Mouse (Mus musculus) heart, adult 11 months (tissue): ENCODE measurements around the gene Hap1.
"Not testable (repeated sequence)": the region's sequence is repeated elsewhere in the genome, so short reads cannot be mapped to it uniquely, and the experiment has no call there.

Source experiments
- DNase-seq: peaks from one replicate; pipeline ENCODE4 v3.0.0; 2022

Gene Hap1

DNA sequence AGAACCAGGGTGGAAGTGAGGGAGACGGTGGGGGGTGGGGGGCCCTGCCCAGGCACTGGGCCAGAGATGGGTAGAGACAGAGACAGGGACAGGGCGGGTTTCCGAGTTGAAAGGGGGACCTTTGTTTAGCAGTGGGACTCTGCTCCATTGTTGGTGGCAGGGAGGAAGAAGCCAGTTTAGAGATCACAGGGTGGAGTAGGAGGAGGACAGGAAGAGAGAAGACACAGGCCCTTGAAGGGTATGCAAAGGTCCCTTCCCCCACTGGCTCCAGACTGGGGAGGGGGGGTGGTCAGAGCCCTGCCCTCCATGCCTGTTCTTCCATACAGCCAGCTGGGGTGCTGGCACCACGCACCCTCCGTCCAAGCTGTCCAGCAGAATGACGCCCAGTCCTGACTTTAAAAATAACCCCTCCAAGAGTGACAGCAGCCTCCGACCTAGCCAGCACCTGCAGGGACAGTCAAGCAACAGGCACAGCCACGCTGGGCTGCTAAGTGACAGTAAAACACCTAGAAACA, 34.1 kb upstream of the Hap1 start:
- DNase-seq, result peak; percentile 99

DNA sequence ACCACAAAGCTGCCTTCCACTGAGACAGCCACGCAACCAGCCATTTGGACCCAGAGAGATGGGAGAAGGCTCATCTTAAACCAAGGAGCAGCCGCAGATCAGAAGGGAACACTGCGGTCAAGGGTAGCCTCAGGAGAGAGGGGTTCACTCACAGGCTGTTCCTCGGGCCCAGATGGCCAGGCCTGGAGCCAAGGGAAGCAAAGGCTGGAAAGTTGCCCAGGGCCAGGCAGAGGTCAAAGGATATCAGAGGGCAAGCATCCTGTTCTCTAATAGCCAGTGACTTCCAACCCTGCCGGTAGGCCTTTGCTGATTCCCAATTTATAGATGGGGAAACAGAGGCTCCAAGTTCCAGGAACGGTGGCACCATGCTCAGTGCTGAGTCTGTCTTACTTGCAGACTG, 32.7 kb upstream of the Hap1 start:
- peak; percentile 99 for DNase-seq

DNA sequence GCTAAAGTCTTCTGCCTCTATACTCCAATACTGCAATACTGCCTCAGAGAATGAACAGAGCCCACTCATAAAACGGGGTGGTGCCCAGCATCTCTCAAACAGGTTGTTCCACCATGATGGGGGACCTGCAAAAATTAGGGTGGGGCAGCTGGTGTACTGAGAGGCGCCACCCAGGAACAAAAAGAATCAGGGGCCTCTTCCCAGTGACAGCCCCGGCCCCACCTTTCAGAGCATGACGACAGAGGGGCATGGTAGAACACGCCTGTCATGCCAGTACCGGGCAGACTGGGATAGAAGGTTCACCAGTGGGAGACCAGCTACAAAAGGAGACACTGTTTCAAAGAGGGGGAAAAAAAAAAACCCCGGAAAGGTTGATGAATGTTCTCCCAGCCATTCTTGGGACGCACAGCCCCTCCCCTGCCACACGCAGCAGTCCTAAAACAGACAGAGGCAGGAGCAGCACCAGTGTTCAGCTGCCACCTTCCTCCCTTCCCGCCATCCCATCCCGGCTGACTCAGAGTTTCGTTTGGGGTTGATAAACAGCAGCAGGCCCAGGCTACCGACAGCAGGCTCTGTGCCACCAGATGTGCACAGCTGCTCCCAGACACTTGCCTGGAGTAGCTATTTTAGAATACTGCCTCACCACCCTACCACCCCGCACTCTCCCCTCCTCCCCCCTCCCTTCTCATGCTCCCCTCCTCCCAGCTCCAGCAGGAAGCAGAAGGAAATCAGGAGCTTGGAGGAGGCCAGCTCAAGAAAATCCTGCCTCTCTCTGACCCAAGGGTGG, 31.9 kb upstream of the Hap1 start:
- peak; percentile 99 for DNase-seq

DNA sequence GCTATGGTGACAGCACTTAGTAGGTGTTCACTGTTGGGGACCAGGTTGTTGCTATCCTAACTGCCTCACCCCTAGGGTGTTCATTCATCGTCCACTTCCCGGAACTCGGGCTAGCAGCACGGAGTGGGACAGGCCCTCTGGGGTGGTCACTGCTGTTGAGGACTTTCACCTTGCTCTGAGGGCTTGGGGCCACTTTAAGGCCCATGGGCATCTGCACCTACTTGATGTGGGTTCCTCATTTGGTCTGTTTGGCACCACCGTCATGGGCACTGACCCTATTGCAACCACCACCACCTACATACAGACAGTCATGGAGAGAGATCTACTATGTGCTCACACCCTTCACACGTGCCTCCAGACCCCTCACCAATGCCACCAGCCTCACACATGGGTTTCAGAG, 31.2 kb upstream of the Hap1 start:
- peak; percentile 96 for DNase-seq

DNA sequence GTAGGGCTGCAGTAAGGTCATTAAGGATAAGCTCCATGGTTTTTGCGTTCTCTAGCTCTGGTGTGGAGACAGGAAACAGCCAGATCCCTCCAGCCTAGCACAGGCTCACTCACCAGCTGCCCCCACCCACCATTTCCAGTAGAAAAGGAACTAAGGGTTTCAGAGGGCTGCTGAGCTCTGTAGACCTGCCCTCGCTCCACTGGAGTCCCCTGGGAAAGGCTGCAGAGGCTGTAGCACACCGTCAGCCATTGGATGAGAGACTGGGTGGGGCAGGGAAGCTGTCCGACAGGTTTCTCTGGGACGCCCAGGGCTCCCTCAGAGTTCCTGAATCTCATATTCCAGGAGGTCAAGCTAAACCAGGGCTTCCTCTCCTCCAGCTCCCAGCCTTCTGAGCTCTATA, 30.7 kb upstream of the Hap1 start:
- DNase-seq, result peak; percentile 97

DNA sequence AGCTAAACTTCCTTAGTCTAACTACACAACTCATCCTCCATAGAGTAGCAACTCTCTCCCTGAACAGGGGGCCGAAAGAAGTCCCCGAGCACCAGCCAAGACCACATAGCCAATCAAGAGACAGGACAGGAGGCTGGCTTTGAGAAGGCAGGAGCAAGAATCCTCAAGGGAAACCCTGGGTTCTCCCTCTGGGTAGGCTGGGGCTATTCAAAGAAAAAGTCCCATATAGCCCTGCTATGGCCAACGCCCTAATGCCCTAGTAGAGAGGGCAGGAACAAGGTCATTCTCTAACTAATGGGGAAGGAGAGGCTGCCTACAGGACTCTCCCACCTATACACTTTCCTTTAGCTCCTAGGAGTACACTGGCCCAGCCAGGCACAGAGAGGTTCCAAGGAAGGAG, 29.1 kb upstream of the Hap1 start:
- DNase-seq, result no peak

DNA sequence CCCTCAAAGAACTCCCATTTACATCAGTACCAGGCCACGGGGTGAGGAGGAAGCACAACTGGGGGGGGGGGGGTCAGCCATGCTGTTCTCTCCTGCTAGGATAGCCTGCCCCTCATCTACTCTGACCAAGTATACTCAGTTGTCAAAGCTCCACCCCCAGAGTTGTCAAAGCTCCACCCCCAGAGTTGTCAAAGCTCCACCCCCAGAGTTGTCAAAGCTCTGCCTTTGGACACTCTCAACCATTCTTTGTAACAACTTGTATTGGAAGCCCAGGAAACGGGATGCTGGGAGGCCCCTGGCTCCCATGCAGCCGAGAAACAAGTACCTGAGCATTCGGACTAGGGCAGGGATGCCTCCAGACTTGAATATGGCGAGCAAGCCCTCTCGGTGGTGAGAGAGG, 26.8 kb upstream of the Hap1 start:
- no peak for DNase-seq

DNA sequence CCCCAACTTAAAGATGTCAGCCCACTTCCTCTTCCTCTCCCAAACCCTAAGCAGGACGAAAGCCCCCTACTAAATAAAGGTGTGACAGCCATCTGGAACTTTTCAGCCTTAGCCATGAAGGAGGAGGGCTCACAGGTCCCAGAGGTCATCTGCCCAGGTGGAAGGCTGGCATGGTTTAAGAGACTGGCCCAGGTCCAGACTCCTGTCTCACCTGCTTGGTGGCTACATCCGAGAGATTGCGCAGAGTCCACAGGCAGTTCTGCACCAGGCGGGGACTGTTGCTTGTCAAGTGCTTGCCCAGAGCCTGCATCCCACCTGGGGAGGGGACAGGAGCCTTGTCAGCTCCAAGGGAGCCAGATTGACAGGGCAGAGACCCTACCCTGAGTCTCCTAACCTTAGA, 23.4 kb upstream of the Hap1 start:
- peak; percentile 90 for DNase-seq

DNA sequence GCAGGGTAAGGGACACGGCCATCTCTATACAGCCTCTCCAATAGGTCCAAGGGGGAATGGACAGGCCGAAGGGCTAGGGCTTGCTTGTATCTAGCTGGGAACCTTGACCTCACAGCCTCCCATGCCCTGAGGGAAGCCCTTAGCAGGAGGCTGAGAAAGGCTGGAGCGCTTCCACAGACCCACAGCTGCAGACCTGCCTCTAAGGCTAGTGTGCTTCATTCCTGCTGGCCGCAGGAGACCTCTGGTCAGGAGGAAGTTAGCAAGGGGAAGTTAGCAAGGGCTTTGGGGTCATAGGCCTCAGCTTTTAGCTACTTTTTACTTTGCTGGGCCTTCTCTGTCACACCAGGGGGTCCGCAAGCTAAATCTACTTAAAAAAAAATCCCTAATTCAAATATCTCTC, 22.5 kb upstream of the Hap1 start:
- DNase-seq, result peak; percentile 93

DNA sequence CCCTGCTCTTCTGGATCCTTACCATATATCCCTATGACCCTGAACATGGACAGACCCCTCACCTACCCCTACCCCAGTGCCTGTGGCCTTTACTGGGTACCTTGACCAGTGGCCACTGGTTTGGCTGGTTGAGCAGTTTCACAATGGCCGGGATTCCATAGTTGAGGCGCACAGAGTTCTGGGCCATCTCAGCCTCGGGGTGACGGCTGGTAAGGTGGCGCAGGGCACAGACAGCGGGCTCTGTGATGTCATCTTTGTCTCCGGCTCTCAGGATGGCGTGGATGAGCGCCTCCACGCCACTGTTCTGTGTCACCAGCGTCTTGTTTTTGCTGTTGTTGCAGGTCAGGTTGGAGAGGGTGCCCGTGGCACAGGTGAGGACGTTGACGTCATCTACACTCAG, 22.1 kb upstream of the Hap1 start:
- peak; percentile 93 for DNase-seq

DNA sequence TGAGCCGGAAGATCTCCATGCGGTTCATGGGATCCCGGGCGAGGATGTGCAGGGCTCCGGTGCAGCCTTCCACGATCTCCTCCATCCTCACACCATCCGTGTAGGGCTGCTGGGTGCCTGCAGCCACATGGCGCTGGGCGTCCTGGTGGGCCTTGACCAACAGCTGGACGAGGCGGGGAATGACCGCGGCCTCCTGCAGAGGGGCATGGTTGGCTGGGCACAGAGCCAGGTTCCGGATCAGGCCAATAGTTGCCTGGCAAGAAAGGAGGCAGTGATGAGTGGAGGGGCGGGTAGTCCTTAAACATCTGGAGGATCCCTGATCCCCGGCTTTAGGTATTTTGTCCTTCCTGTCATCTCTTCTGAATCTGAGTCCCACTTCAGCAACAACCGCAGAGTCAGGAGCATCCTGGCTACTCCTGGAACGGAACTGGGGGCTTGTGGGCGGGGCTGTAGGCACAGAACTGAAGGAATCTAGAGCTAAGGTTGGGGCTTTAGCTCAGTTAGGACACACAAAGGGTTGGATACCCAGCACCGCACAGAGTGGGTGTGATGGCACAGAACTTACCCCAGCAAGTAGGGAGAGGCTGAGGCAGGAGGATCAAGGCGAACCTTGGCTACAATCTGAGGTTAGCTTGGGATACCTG, 20.9 kb upstream of the Hap1 start:
- DNase-seq, result peak; percentile 96

DNA sequence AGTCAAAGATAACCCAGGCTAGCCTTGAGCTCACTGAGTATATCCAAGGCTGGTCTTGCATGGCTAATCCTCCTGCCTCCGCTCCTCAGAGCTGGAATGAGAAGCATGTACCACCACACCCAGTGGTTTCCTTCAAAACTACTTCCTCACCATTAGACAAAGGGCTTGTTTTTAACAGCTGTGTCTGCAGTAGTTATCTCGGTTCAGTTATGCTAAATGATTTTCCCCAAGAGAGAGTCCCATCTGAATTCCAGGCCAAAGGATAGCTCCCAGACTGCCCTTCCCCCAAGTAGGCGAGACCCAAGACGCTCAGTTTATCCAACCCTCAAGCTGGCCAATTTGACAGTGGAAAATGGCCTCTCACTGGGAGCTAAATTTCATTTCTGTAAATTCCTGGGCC, 20.1 kb upstream of the Hap1 start:
- peak; percentile 97 for DNase-seq

DNA sequence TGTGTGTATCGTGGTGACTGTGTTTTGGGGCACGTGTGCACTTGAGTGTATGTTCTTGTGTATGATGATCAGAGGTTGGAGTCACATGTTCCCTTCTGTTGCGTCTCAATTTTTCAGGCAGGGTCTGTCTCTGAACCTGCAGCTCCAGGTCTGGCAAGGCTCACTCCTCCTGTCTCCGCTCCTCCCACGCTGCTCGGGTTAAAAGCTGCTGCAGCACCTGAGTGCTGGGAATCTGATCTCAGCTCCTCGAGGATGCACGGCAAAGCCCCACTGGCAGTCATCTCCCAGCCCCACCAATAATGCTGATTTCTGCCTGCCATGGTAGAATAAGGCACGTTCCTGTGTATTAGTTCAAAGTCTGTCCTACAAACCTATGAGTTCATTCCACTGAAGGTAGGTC, 19.2 kb upstream of the Hap1 start:
- DNase-seq, result no peak

DNA sequence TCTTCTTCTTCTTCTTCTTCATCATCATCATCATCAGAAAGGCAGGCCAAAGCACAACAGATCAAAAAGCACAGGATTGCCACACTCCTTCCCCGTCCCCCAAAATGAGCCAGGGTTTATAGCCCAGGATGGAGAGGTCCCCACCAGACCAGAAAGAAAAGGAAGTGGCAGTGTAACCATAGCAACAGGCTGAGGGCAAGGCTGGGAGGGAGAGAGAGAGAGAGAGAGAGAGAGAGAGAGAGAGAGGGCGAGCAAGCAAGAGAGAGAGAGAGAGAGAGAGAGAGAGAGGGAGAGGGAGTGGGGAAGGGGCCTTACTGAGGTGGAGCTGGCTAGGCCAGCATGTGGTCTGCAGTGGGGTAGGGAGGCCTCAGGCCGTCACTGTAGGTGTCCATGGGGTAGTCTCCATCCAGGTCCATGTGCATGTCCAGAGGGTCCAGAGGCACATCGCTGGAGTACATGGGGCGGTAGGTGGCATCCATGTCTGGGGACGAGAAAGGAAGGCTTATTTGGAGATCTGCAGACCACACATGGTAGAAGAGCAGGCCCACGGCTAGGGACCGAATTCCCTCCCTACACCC, 16.1 kb upstream of the Hap1 start:
- DNase-seq, result no peak

DNA sequence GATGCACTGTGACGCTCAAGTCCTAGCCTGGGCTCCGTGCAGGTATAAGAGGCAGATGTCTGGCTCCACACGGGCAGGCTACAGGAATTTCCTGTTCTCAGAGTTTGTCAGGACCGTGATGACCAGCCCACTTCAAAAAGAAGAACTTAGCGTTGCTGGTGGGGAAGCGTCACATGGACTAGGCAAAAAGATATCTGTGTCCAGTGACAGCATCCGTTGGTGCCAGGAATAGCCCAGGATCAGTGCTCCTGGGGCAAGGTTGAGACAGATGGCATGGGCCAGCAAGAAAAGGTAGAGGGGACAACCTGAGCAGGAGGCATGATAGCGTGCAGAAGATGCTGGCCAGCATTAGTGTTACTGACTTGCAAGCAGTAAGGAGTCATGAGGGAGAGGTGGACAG, 13.9 kb upstream of the Hap1 start:
- peak; percentile 94 for DNase-seq

DNA sequence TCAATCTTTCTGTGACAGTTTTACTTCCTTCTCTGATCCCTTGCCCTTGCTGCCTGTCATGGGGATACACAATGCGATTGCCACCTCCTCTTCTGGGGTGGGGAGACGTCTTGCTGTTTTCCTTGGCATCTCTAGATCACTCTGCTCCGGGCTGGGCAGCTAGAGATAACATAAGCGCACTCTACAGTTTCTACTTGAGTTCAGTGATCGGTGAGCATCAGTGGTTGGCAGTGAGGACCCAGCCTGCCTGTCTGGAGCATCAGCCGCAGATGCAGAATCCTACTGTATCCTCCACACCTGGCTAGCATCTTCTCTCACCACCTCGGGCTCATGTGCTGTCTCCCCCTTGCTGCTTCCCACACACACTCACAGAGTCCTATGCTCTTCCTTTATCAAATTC, 13.2 kb upstream of the Hap1 start:
- DNase-seq, result peak; percentile 91

DNA sequence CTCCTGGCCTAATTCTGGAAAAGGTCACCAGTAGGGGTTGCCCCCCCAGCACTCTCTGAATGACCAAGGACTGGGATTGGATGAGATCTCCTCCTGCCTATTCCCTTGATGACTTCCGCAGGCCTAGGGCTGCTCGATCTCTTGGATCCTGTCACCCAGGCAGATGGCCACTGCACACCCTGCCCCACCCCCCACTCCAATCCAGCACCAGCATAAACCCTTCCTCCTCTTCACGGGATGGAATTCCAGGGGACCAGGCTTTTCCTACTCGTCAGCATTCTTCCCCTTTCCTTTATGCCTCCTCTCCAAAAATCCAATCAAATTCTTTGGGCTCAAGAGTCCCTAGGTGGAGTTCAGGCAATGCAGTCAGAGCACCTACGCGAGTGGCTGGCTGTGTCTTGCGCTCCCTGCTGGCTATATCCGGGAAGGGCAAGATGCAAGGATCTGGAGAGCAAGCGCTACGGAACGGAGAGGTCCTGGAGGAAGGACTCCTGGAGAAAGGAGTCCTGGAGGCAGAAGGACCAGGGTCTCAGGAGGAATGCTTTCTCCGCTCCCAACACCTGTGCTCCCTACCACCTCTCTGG, 7.1 kb upstream of the Hap1 start:
- DNase-seq, result no peak

DNA sequence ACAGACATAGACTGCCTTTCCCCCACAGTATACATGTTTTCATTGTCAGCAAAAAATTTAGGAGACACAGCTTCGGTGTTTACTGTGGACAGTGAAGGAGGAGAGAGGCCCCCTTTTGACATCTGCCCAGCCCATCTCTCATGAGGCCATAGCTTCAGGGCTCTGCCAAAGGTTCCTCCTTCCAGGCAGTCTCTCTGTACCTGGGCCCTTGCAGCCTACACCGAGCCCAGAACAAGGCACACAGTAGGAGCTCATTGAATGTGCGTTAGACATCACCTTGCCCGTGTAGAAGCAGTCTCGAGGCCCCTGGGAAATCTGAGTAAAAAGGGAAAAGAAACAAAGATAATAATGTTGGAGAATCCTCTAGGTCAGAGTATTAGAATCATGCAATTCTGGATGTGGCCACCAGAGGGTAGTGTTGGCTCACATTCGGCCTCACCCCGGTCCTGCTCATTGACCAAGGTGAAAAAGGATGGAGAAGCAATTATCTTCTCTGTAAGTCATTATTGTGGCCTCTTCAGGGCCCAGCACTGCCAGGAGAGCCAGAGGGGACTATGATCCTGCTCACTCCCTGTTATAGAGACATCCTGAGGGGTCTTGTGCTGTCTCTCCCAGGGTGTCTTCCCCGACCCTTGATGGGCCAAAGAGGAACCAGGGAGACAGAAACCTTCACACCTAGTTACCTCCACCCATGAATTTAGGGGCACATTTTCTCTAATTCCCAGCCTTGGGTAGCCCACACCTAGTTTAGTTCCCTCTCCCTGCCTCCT, 6.5 kb upstream of the Hap1 start:
- peak; percentile 95 for DNase-seq

DNA sequence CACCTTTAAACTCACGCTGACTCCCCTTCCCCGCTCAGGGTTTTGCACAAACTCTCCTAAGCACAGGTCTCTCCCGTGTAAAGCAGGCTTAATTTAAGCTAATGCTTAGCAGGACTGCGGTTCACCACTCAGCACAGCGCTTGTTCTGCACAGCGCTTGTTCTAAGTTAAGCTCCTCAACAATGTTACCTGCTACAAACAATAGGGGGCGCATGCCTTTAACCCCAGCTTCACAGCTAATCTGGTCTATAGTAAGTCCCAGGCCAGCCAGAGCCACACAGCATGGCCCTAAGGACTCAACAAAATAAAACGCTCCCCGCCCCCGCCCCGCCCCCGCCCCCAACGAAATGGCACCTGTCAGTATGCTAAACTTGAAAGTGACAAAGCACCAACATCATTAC, 5.1 kb upstream of the Hap1 start:
- not testable (repeated sequence) for DNase-seq

DNA sequence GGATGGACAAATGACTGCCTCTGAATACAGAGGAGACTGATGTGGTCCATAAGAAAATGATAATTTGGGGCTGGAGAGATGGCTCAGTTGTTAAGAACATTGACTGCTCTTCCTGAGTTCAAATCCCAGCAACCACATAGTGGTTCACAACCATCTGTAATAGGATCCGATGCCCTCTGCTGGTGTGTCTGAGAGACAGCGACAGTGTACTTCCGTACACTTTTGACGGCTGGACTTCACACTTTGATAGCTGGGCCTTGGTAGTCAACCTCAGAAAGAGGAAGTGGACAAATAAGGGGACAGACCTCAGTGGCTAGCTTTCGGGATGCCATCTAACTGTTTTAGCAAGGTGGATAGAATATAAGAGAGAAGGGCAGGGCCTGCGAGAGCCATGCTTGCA, 4.2 kb upstream of the Hap1 start:
- no peak for DNase-seq

DNA sequence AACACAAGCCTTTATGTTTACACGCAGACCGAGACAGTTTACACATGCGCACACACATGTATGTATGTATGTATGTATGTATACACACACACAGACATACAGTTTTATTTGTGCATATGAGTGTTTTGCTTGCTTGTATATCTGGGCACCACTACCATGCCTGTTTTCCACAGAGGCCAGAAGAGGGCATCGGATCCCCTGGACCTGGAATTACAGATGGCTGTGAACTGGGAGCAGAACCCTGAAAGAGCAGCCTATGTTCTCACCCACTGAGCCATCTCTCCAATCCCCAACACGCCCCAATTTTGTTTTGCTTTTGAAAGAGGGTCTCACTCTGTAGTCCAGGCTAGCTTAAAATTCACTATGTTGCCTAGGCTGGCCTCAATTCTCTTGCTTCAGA, 1.5 kb upstream of the Hap1 start:
- no peak for DNase-seq

DNA sequence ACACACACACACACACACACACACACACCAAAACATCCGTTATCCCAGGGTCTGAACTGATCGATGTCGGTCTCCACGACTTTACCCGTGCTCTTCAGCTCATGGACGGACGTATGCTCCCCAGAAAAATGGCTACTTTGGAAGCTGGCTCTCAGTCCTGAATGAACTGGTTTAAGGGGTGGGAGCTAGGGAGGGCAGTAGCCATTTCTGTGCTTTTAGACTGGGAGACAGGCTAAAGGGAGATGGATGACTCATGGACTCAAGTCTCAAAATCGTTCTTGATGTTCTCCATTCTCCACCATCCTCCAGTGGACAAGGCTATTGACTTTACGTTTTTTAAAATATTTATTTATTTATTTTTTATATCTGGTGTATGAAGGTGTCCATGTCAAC, 887 bp upstream of the Hap1 start:
- peak; percentile 85 for DNase-seq
